Mouse (Mus musculus): ENCODE measurements around the gene Ppp6r1. TPM values are rescaled to one million over a fixed set of nuclear protein-coding genes. Genes with fewer than 3 reads are reported as not detected.

Gene Ppp6r1
- 100 to 1,000 TPM; 194 to 198 TPM for total RNA-seq (2023)

DNA sequence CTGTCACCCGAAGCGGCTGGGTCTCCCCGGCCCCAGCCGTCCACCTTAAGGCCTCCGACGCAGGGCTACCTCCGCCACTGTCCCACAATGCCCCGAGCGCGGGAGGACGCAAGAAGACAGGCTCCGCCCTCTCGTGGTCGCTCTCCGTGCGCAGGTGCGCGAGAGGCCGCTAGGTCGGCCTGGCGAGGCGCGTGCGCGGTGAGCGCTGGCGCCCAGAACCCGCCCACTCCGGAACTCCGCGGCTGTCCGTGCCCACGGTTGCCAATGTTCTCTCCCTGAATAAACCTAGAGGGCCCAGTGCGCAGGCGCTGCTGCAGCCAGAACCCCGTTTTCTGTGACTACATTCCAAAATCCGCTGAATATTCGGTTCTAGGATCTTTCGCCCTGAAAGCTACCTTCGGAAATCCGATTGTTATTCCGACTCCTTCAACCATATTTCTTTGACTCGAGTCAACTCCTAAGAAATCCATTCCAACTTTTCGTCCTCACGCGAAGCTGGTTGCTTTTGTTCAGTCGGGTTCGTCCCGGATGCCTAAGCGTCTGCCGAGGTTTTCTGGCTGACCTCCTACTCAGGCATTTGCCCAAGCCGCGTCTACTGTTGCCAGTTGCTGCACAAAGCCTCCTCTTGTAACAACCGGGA, at the start of gene Ppp6r1:
Ppp6r1 (minus strand) TSS at position 108 of the 640 bp plus-strand sequence.

GRCm38 (mm10) chr7:4690387-4690786, 31.6 kb upstream of the Ppp6r1 start, which contains the start of gene Brsk1:
Gene Brsk1 (plus strand): TSS chr7:4690604.

DNA sequence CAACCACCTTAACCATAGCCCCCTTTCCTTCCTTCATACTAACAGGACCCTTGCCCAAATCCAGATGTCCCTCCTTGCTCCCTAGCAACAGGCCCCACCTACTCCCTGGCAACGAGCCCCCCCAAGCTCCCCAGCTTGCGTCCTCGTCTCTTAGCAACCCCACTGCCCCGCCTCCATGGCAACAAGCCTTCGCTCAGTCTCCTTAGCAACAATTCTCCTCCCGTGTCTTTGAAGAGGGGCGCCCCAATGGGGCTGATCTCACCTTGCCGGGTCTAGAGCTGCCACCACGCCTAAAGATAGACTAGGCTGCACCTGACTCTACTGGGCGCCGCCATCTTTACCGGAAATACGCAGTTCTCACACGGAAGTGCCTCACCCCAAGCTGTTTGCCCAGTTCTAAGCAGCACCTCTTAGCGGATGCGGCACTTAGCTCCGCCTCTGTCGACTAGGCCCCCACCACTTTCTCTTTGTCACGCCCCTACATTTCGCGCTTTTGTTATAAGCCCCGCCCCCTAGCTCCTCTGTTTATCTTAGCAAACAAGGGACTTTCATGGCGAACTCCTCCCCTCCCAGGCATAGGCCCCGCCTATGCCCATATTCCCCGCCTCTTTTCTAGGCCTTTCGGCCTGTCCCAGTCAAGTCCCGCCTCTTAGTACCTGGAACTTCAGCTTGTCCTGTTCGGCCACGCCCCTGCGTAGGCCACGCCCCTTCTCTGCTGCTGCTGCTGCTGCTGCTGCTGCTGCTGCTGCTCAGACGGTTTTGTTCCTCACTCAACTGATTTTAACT, 26.0 kb upstream of the Ppp6r1 start, which contains the start of gene Hspbp1:
Hspbp1 (minus strand) TSS at position 437 of the 786 bp plus-strand sequence.

DNA sequence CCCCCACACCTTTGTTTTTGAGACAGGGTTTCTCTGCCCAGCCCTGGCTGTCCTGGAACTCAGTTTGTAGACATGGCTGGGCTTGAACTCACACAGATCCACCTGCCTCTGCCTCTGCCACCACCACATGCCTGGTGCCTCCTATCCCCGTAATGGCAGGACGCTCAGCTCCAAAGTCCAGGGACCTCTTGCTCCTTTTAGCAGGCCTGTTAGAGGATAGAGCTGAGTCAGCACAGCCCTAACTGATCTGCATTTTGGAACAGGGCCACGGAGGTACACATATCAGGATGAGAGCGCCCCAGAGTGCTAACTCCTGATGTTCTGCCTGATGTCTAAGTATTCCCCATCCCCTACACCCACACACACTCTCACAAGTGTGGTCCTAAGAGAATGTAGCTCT, 27.8 kb downstream of the Ppp6r1 start, which contains the start of gene Tmem86b:
Tmem86b (minus strand) TSS at position 392 of the 400 bp plus-strand sequence.

GRCm38 (mm10) chr7:4603873-4604272, 54.9 kb downstream of the Ppp6r1 start, which contains the start of gene Ptprh:
Gene Ptprh (minus strand): TSS chr7:4604041.

Other genes with a start within 250 kb of the Ppp6r1 start
- 1 to 10 TPM; 5.4 to 7.3 TPM for gene Rdh13, start 213.4 kb downstream of the Ppp6r1 start, total RNA-seq (2023)
- gene Eps8l1, start 198.3 kb downstream of the Ppp6r1 start, total RNA-seq (2023) = 1 to 10 TPM; 7.9 to 9.9 TPM
- gene Ppp1r12c, start 157.3 kb downstream of the Ppp6r1 start, total RNA-seq (2023) = 100 to 1,000 TPM; 351 to 356 TPM
- not detected for gene Tnnt1, start 142.6 kb downstream of the Ppp6r1 start, total RNA-seq (2023)
- gene Tnni3, start 134.8 kb downstream of the Ppp6r1 start, total RNA-seq (2023) = 1 to 10 TPM; 3.3 to 4.2 TPM
- gene Dnaaf3, start 126.6 kb downstream of the Ppp6r1 start, total RNA-seq (2023) = 1 to 10 TPM; 3.7 to 4.3 TPM
- 1 to 10 TPM in 1 of 2 experiments, not detected in 1; 1.2 TPM for gene Syt5, start 111.5 kb downstream of the Ppp6r1 start, total RNA-seq (2023)
- under 1 TPM; 0.49 to 0.66 TPM for gene Ptprh, start 55.0 kb downstream of the Ppp6r1 start, total RNA-seq (2023)
- gene Tmem86b, start 27.6 kb downstream of the Ppp6r1 start, total RNA-seq (2023) = 10 to 100 TPM; 31.8 to 32.8 TPM
- gene Hspbp1, start 26.0 kb upstream of the Ppp6r1 start, total RNA-seq (2023) = 10 to 100 TPM; 32.1 to 35.1 TPM
- under 1 TPM in 1 of 2 experiments, not detected in 1; 0.79 TPM for gene Brsk1, start 31.6 kb upstream of the Ppp6r1 start, total RNA-seq (2023)
- gene Tmem150b, start 66.2 kb upstream of the Ppp6r1 start, total RNA-seq (2023) = 10 to 100 TPM; 30.4 to 32.3 TPM
- 100 to 1,000 TPM; 133 to 143 TPM for gene Kmt5c, start 81.1 kb upstream of the Ppp6r1 start, total RNA-seq (2023)
- 10 to 100 TPM; 14.3 to 17.8 TPM for gene Cox6b2, start 94.1 kb upstream of the Ppp6r1 start, total RNA-seq (2023)
- gene Fam71e2, start 112.3 kb upstream of the Ppp6r1 start, total RNA-seq (2023) = not detected
- gene Il11, start 123.8 kb upstream of the Ppp6r1 start, total RNA-seq (2023) = not detected
- not detected for gene Tmem190, start 123.9 kb upstream of the Ppp6r1 start, total RNA-seq (2023)
- gene Tmem238, start 130.6 kb upstream of the Ppp6r1 start, total RNA-seq (2023) = 1 to 10 TPM; 1.3 to 1.9 TPM
- 1,000 to 10,000 TPM; 1,418 to 1,752 TPM for gene Rpl28, start 133.9 kb upstream of the Ppp6r1 start, total RNA-seq (2023)
- gene Ube2s, start 153.6 kb upstream of the Ppp6r1 start, total RNA-seq (2023) = 100 to 1,000 TPM; 114 to 117 TPM
- gene Shisa7, start 185.7 kb upstream of the Ppp6r1 start, total RNA-seq (2023) = 1 to 10 TPM; 1.2 to 1.5 TPM
- gene Isoc2b, start 211.2 kb upstream of the Ppp6r1 start, total RNA-seq (2023) = 1 to 10 TPM; 6.4 to 7.2 TPM
- gene Isoc2a, start 218.1 kb upstream of the Ppp6r1 start, total RNA-seq (2023) = 10 to 100 TPM; 11.6 to 14.8 TPM
- gene Gm36210, start 247.5 kb upstream of the Ppp6r1 start, total RNA-seq (2023) = not detected

All from monocyte, adult 59 days (primary cell).